Mouse (Mus musculus) MEL (cell line): ENCODE data around the gene Ppp4r2. TPM values are rescaled to one million over a fixed set of nuclear protein-coding genes. Genes with fewer than 3 reads are reported as not detected.

Experiments used
- DNase-seq: peaks from one replicate; pipeline ENCODE4 v3.0.0; 2011; ENCODE audit warnings: low read depth, low spot score
- H3K27ac ChIP-seq: 2 replicates; pipeline ENCODE4 v1.5.1; 2012; ENCODE audit warnings: low read depth, mild to moderate bottlenecking, control low read depth, low read length, moderate library complexity; ENCODE audit not compliant: control insufficient read depth
- H3K27me3 ChIP-seq, 2 experiments: fragments of 150-350 bp in 1 of 2; sonication (generic) in 1 of 2; 2 replicates each; pipeline ENCODE4 v1.6.1; 2012; ENCODE audit warnings: low read length in 2 of 2, mild to moderate bottlenecking in 2 of 2, improper control_type of control experiment in 1 of 2, moderate library complexity in 1 of 2; ENCODE audit not compliant: insufficient read depth in 2 of 2, control insufficient read depth in 1 of 2
- H3K36me3 ChIP-seq, 2 experiments: 2 replicates each; pipeline ENCODE4 v1.6.1; 2012 to 2014; ENCODE audit warnings: low read length in 2 of 2, improper control_type of control experiment in 1 of 2, inconsistent platforms in 1 of 2, mild to moderate bottlenecking in 1 of 2; ENCODE audit not compliant: insufficient read depth in 2 of 2, control insufficient read depth in 1 of 2
- H3K4me1 ChIP-seq, 2 experiments: fragments of 150-350 bp in 1 of 2; sonication (generic) in 1 of 2; 2 replicates each; pipeline ENCODE4 v1.6.1; 2012; ENCODE audit warnings: low read length in 2 of 2, improper control_type of control experiment in 1 of 2, mild to moderate bottlenecking in 1 of 2; ENCODE audit not compliant: insufficient read depth in 2 of 2, control insufficient read depth in 1 of 2
- H3K4me3 ChIP-seq, 2 experiments: fragments of 150-350 bp in 1 of 2; sonication (generic) in 1 of 2; 2 replicates each; pipeline ENCODE4 v1.5.1; 2012; ENCODE audit warnings: low read depth in 2 of 2, low read length in 2 of 2, mild to moderate bottlenecking in 2 of 2, moderate library complexity in 2 of 2, control low read depth in 1 of 2, improper control_type of control experiment in 1 of 2; ENCODE audit not compliant: control insufficient read depth in 1 of 2, insufficient read depth in 1 of 2
- H3K79me2 ChIP-seq: 2 replicates; pipeline ENCODE4 v1.6.1; 2012; ENCODE audit warnings: mild to moderate bottlenecking, low read length, moderate library complexity; ENCODE audit not compliant: control insufficient read depth, poor library complexity, insufficient read depth
- H3K9ac ChIP-seq: 2 replicates; pipeline ENCODE4 v1.6.1; 2012; ENCODE audit warnings: low read depth, mild to moderate bottlenecking, control low read depth, low read length, moderate library complexity; ENCODE audit not compliant: control insufficient read depth, poor library complexity, severe bottlenecking
- H3K9me3 ChIP-seq: fragments of 150-350 bp; sonication (generic); replicated peaks from 2 replicates; pipeline ENCODE4 v1.6.1; 2012; ENCODE audit warnings: mild to moderate bottlenecking, low read length, improper control_type of control experiment, moderate library complexity; ENCODE audit not compliant: insufficient read depth
- BHLHE40 ChIP-seq: IDR thresholded peaks from 2 replicates; pipeline ENCODE4 v1.6.1; 2012; ENCODE audit warnings: low read depth, mild to moderate bottlenecking, inconsistent platforms, low read length, improper control_type of control experiment, borderline replicate concordance
- CHD1 ChIP-seq: IDR thresholded peaks from 2 replicates; pipeline ENCODE4 v1.6.1; 2012; ENCODE audit warnings: low read depth, mild to moderate bottlenecking, inconsistent platforms, low read length, improper control_type of control experiment
- CHD2 ChIP-seq: IDR thresholded peaks from 2 replicates; pipeline ENCODE4 v1.6.1; 2011; ENCODE audit warnings: low read length, improper control_type of control experiment
- ELF1 ChIP-seq: IDR thresholded peaks from 2 replicates; pipeline ENCODE4 v1.6.1; 2014; ENCODE audit warnings: low read depth, mild to moderate bottlenecking, inconsistent platforms, low read length, improper control_type of control experiment, moderate library complexity
- EP300 ChIP-seq, 2 experiments: IDR thresholded peaks; 2 replicates each; pipeline ENCODE4 v1.6.1; 2011; ENCODE audit warnings: improper control_type of control experiment in 2 of 2, low read length in 2 of 2, low read depth in 1 of 2, mild to moderate bottlenecking in 1 of 2
- ETS1 ChIP-seq: IDR thresholded peaks from 2 replicates; pipeline ENCODE4 v1.6.1; 2012; ENCODE audit warnings: low read depth, mild to moderate bottlenecking, inconsistent platforms, low read length, improper control_type of control experiment, moderate library complexity
- GABPA ChIP-seq: IDR thresholded peaks from 2 replicates; pipeline ENCODE4 v1.6.1; 2012; ENCODE audit warnings: low read depth, mild to moderate bottlenecking, inconsistent platforms, low read length, improper control_type of control experiment, moderate library complexity
- GATA1 ChIP-seq: IDR thresholded peaks from 2 replicates; pipeline ENCODE4 v1.6.1; 2011; ENCODE audit warnings: low read depth, low read length, improper control_type of control experiment
- HCFC1 ChIP-seq: IDR thresholded peaks from 2 replicates; pipeline ENCODE4 v1.6.1; 2012; ENCODE audit warnings: low read depth, mild to moderate bottlenecking, inconsistent platforms, low read length, improper control_type of control experiment, moderate library complexity
- MAFK ChIP-seq: IDR thresholded peaks from 2 replicates; pipeline ENCODE4 v1.6.1; 2011; ENCODE audit warnings: low read depth, mild to moderate bottlenecking, low read length, improper control_type of control experiment, borderline replicate concordance
- MAX ChIP-seq: IDR thresholded peaks from 2 replicates; pipeline ENCODE4 v1.6.1; 2011; ENCODE audit warnings: low read length, improper control_type of control experiment
- MEF2A ChIP-seq: IDR thresholded peaks from 2 replicates; pipeline ENCODE4 v1.6.1; 2014; ENCODE audit warnings: low read depth, mild to moderate bottlenecking, inconsistent platforms, low read length, improper control_type of control experiment; ENCODE audit not compliant: poor library complexity, insufficient replicate concordance, severe bottlenecking; ENCODE audit errors: extremely low read depth
- MXI1 ChIP-seq: IDR thresholded peaks from 2 replicates; pipeline ENCODE4 v1.6.1; 2011; ENCODE audit warnings: mild to moderate bottlenecking, low read depth, low read length, improper control_type of control experiment
- NELFE ChIP-seq: IDR thresholded peaks from 2 replicates; pipeline ENCODE4 v1.6.1; 2011; ENCODE audit warnings: low read depth, low read length, improper control_type of control experiment
- NRF1 ChIP-seq: IDR thresholded peaks from 2 replicates; pipeline ENCODE4 v1.6.1; 2014; ENCODE audit warnings: low read depth, mild to moderate bottlenecking, inconsistent platforms, low read length, improper control_type of control experiment, moderate library complexity; ENCODE audit not compliant: poor library complexity, insufficient read depth, severe bottlenecking
- POLR2AphosphoS5 ChIP-seq: IDR thresholded peaks from 2 replicates; pipeline ENCODE4 v1.6.1; 2012; ENCODE audit warnings: low read depth, borderline replicate concordance, mild to moderate bottlenecking, inconsistent platforms, low read length, moderate library complexity, mixed read lengths
- RCOR1 ChIP-seq: IDR thresholded peaks from 2 replicates; pipeline ENCODE4 v1.6.1; 2012; ENCODE audit warnings: low read depth, mild to moderate bottlenecking, inconsistent platforms, low read length, improper control_type of control experiment
- SIN3A ChIP-seq: IDR thresholded peaks from 2 replicates; pipeline ENCODE4 v1.6.1; 2012; ENCODE audit warnings: low read length, improper control_type of control experiment, inconsistent platforms
- TAL1 ChIP-seq: IDR thresholded peaks from 2 replicates; pipeline ENCODE4 v1.6.1; 2012; ENCODE audit warnings: mild to moderate bottlenecking, inconsistent platforms, low read length, moderate library complexity, mixed read lengths
- USF1 ChIP-seq: IDR thresholded peaks from 2 replicates; pipeline ENCODE4 v1.6.1; 2014; ENCODE audit warnings: low read depth, mild to moderate bottlenecking, inconsistent platforms, low read length, improper control_type of control experiment, moderate library complexity
- USF2 ChIP-seq, 2 experiments: IDR thresholded peaks; 2 replicates each; pipeline ENCODE4 v1.6.1; 2011 to 2012; ENCODE audit warnings: improper control_type of control experiment in 2 of 2, low read length in 2 of 2, borderline replicate concordance in 1 of 2, inconsistent platforms in 1 of 2, low read depth in 1 of 2, mild to moderate bottlenecking in 1 of 2; ENCODE audit not compliant: insufficient read depth in 1 of 2
- ZNF384 ChIP-seq: IDR thresholded peaks from 2 replicates; pipeline ENCODE4 v1.6.1; 2012; ENCODE audit warnings: low read depth, mild to moderate bottlenecking, inconsistent platforms, low read length, improper control_type of control experiment
- polyA plus RNA-seq, 2 experiments: library from polyadenylated mRNA; stranded (reverse) in 1 of 2; unstranded in 1 of 2; fragments of >175 nt in 1 of 2; fragments of >200 nt in 1 of 2; gene quantifications; 2 replicates each; pipeline versions ENCODE4 v1.2.1 to v1.2.4; 2012; ENCODE audit warnings: low replicate concordance in 2 of 2, low read depth in 1 of 2; ENCODE audit not compliant: insufficient read length in 2 of 2, insufficient read depth in 1 of 2, missing spikeins in 1 of 2
- total RNA-seq: library from RNA; depleted of rRNA; stranded (reverse); fragments of 300-350 nt; gene quantifications from 2 replicates; pipeline ENCODE4 v1.2.3, GENCODE M21; 2012

Ppp4r2 gene
- total and polyA plus RNA-seq, 3 experiments: 57.1 to 61.4 TPM; not detected in 1

- Histone ChIP-seq H3K9ac (no peak overlapping the region), H3K9me3 (no peaks in the 10 kb centered on the region), H3K79me2 (no peaks in the 10 kb centered on the region), H3K27me3 (no peaks in the 10 kb centered on the region; a peak in 1 of 4 replicates), H3K27ac (no peak overlapping the region), H3K4me1 (no peaks in the 10 kb centered on the region), H3K4me3 (no peak overlapping the region), H3K36me3 (no peaks in the 10 kb centered on the region)
- no peak for DNase-seq
- TF ChIP-seq GATA1 (no peak), ETS1 (no peak), RCOR1 (no peak), NRF1 (no peak), TAL1 (no peak), MXI1 (no peak), USF1 (no peak), NELFE (no peak)
Measured at GRCm38 (mm10) chr6:100807187-100807586, 26.2 kb upstream of the Ppp4r2 start.

- no peaks in the 10 kb centered on the region for H3K4me1 ChIP-seq
- H3K9ac ChIP-seq: no peak overlapping the region
- no peaks in the 10 kb centered on the region; a peak in 1 of 4 replicates for H3K27me3 ChIP-seq
- no peak for DNase-seq
- no peaks in the 10 kb centered on the region for H3K79me2 ChIP-seq
- no peak overlapping the region for H3K27ac ChIP-seq
- no peaks in the 10 kb centered on the region for H3K9me3 ChIP-seq
- H3K4me3 ChIP-seq: no peak overlapping the region
- no peaks in the 10 kb centered on the region for H3K36me3 ChIP-seq
- TF ChIP-seq NRF1 (no peak), CHD2 (no peak), TAL1 (no peak), EP300 (IDR thresholded peaks at IDR 0.05; ENCODE audit: low read depth in 1 of 2, low read length in 2 of 2) (no peak), NELFE (no peak)
Measured at GRCm38 (mm10) chr6:100807746-100808145, 25.7 kb upstream of the Ppp4r2 start.

- Histone ChIP-seq H3K9ac (no peak overlapping the region), H3K79me2 (no peaks in the 10 kb centered on the region), H3K4me1 (no peaks in the 10 kb centered on the region), H3K9me3 (no peaks in the 10 kb centered on the region), H3K27me3 (no peaks in the 10 kb centered on the region; a peak in 1 of 4 replicates), H3K27ac (no peak overlapping the region), H3K36me3 (no peaks in the 10 kb centered on the region), H3K4me3 (no peak overlapping the region)
- DNase-seq: no peak
- TF ChIP-seq MEF2A (no peak), CHD1 (no peak), TAL1 (no peak), USF1 (no peak), ETS1 (no peak), SIN3A (no peak), MAX (no peak), BHLHE40 (no peak), HCFC1 (no peak), GATA1 (no peak), MAFK (no peak), GABPA (no peak), NRF1 (no peak), POLR2AphosphoS5 (no peak), USF2 (IDR thresholded peaks at IDR 0.05; ENCODE audit: borderline replicate concordance in 1 of 2, insufficient read depth in 1 of 2, low read depth in 1 of 2, low read length in 2 of 2) (no peak), ELF1 (no peak), ZNF384 (no peak)
Measured at GRCm38 (mm10) chr6:100808221-100808778, 25.1 kb upstream of the Ppp4r2 start.
